Mouse (Mus musculus): Measurements from ENCODE around the gene Ttc19.

- no peak for TF ChIP-seq POLR2AphosphoS5 (IDR thresholded peaks at IDR 0.05; ENCODE audit: insufficient replicate concordance, low read depth, low read length)
- no peak for TF ChIP-seq GATA1 (IDR thresholded peaks at IDR 0.05; ENCODE audit: borderline replicate concordance, low read length)
- no peak for TF ChIP-seq CTCF (IDR thresholded peaks at IDR 0.05; ENCODE audit: low read depth, low read length)
Observed at GRCm38 (mm10) chr11:62281601-62281997, 326 bp downstream of the Ttc19 start.

All from G1E (cell line).